Mouse (Mus musculus): ENCODE data around the gene Hmgcll1. TPM values are rescaled to one million over a fixed set of nuclear protein-coding genes. Genes with fewer than 3 reads are reported as not detected.
A peak's percentile ranks its signal among the peaks of the same experiment; 100 is the strongest.

The Hmgcll1 gene
- total RNA-seq (2014; rRNA removed), result 29.8 and 32.4 TPM in 2 replicates
- 16.8 and 18.9 TPM in 2 replicates for polyA plus RNA-seq (2015; fragmentation: Nextera tagmentation; extraction: Ambion mirVana)

DNA sequence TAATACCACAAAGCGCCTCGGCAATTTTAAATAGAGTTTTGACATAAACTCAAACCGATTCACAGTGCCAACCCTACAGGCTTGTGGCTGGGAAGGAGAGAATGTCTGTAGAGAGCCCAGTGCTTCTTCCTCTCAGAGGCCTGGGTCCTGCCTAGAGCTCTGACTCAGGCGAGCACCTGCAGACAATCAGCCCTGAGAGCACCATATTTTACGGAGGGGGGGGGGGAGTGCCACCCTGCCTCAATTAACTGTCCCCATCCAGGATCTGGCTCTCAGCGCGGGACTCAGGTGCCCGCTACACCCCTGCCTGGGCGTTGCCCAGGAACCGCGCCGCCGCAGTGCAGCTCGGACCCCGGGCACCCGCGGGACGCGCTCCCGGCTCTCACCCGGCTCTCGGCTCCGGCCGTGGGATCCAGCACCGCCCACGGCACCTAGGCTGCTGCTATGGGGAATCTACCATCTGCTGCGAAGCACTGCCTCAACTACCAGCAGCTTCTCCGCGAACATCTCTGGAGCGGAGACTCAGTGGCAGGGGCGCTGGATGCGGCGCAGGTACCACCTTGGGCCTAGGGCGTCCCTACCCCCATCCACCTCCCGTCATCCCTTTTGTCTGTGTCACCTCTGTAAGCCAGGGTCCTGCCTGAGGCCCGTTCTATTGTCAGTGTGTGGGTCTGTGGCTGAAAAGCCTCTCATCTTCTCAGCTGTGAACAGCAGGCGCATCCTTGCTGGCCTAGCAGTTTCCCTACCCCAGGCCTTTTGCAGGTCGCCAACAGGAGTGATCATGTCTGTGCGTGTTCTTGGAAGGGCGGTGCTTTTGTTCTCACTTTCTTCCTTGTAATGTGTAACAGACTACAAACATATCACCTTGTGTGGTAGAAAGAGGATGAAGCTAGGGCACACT lies at the start of gene Hmgcll1:
Gene Hmgcll1 (plus strand): TSS at position 225 of the 901 bp plus-strand sequence.
- H3K4me3 ChIP-seq (ENCODE audit: low read depth, low read length), result peak within 1 kb of the TSS; percentile 54
- DNase-seq (ENCODE audit: low spot score) (peak; percentile 63), ATAC-seq (ENCODE audit: low FRiP score) (peak; percentile 88)
- no peaks in the 10 kb centered on the region for H3K27me3 ChIP-seq (ENCODE audit: insufficient read depth, low read length)
- H3K4me1 ChIP-seq (ENCODE audit: insufficient read depth, low read length), result 0 out of 2 replicates have a peak, but pooled peaks cover 6% of the 10 kb centered on the region
- no peaks in the 10 kb centered on the region for H3K9me3 ChIP-seq (ENCODE audit: low read length)
- 0 out of 2 replicates have a peak, but pooled peaks have one; percentile 7 for TF ChIP-seq CTCF (IDR thresholded peaks at IDR 0.05)
- H3K27ac ChIP-seq (ENCODE audit: low read depth, low read length), result peak within 1 kb of the TSS; percentile 95
- peak within 1 kb of the TSS; percentile 87 for H3K9ac ChIP-seq (replicated peaks; ENCODE audit: low read length, poor library complexity, severe bottlenecking)
- peak within 1 kb of the TSS; percentile 93 for H3K4me2 ChIP-seq (ENCODE audit: low read depth, low read length, poor library complexity, severe bottlenecking)
- no peaks in the 10 kb centered on the region for H3K36me3 ChIP-seq (ENCODE audit: insufficient read depth, low read length)
- 3% methylated on average over 40 of the region's 40 CpGs for WGBS

DNA sequence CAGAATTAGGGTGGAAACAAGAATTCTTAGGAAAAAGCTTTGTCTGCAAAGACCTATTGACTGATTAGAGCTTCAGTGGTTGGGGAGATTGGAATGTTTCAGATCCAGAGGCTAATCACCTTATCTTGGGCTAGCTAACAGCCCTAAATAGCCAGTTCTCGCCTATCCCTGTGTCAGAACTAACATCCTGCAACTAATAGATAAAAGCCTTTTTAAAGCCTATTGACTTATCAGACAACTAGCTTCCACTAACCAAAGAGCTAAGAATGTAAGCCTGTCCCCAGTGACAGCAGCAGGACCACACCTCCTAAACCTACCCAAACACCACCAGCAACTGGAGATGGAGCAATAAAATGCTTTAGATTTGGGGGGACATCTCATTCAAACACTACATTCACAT lies 34.6 kb upstream of the Hmgcll1 start:
- Histone ChIP-seq H3K27me3 (ENCODE audit: insufficient read depth, low read length) (no peaks in the 10 kb centered on the region), H3K9me3 (ENCODE audit: low read length) (no peaks in the 10 kb centered on the region), H3K27ac (ENCODE audit: low read depth, low read length) (no peak overlapping the region), H3K4me1 (ENCODE audit: insufficient read depth, low read length) (no peaks in the 10 kb centered on the region), H3K4me3 (ENCODE audit: low read depth, low read length) (no peak overlapping the region), H3K9ac (replicated peaks; ENCODE audit: low read length, poor library complexity, severe bottlenecking) (no peak overlapping the region), H3K4me2 (ENCODE audit: low read depth, low read length, poor library complexity, severe bottlenecking) (no peak overlapping the region), H3K36me3 (ENCODE audit: insufficient read depth, low read length) (no peaks in the 10 kb centered on the region)
- WGBS, result 38% methylated on average over 1 of the region's 1 CpGs
- TF ChIP-seq CTCF (IDR thresholded peaks at IDR 0.05), result no peak
- ATAC-seq (ENCODE audit: low FRiP score) (no peak), DNase-seq (ENCODE audit: low spot score) (no peak)

DNA sequence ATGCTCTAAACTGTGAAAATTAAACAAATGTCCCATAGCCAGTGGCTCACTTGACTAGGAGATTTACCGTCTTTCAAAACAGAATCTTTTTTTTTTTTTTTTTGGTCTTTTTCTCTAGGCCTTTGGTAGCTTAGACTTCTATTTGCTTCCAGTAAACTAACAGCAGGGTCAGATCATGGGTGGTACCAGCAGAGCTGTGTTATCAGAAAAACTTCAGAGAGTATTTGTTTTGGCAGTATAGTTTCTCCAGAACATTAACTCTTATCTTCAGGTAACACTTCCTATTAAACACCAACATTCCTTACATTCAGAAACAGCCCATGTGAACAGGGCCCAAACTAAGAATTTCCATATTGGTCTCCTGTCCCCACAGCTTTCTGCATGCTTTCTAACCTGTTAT lies 33.5 kb upstream of the Hmgcll1 start:
- H3K9me3 ChIP-seq (ENCODE audit: low read length), result no peaks in the 10 kb centered on the region
- ATAC-seq (ENCODE audit: low FRiP score) (no peak), DNase-seq (ENCODE audit: low spot score) (no peak)
- no peaks in the 10 kb centered on the region for H3K4me1 ChIP-seq (ENCODE audit: insufficient read depth, low read length)
- H3K27me3 ChIP-seq (ENCODE audit: insufficient read depth, low read length), result no peaks in the 10 kb centered on the region
- H3K4me3 ChIP-seq (ENCODE audit: low read depth, low read length), result no peak overlapping the region
- WGBS, result 77% methylated on average over 1 of the region's 1 CpGs
- no peak for TF ChIP-seq CTCF (IDR thresholded peaks at IDR 0.05)
- no peak overlapping the region for H3K4me2 ChIP-seq (ENCODE audit: low read depth, low read length, poor library complexity, severe bottlenecking)
- H3K9ac ChIP-seq (replicated peaks; ENCODE audit: low read length, poor library complexity, severe bottlenecking), result no peak overlapping the region
- H3K36me3 ChIP-seq (ENCODE audit: insufficient read depth, low read length), result no peaks in the 10 kb centered on the region
- H3K27ac ChIP-seq (ENCODE audit: low read depth, low read length), result no peak overlapping the region

DNA sequence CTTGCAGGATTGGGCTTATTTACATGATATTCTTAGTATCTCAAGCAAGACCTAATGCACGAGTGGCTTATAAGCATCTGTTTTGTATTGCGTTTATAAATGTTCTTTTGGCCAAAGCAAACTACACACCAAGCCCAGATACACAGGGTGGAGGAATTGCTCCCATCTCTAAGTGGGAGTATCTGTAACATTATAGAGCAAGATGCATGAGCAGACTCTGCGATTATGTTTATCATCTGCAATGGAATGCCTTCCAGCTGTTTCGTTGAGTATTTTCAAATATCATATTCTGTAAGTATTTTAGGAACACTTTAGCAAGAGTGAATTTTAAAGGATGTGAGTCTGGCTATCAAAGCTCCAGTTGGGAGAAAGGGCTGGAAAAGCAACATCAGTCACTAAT lies 25.2 kb upstream of the Hmgcll1 start:
- Histone ChIP-seq H3K27me3 (ENCODE audit: insufficient read depth, low read length) (no peaks in the 10 kb centered on the region), H3K4me3 (ENCODE audit: low read depth, low read length) (no peak overlapping the region), H3K27ac (ENCODE audit: low read depth, low read length) (no peak overlapping the region), H3K4me2 (ENCODE audit: low read depth, low read length, poor library complexity, severe bottlenecking) (no peak overlapping the region), H3K9ac (replicated peaks; ENCODE audit: low read length, poor library complexity, severe bottlenecking) (no peak overlapping the region), H3K36me3 (ENCODE audit: insufficient read depth, low read length) (no peaks in the 10 kb centered on the region), H3K4me1 (ENCODE audit: insufficient read depth, low read length) (no peaks in the 10 kb centered on the region), H3K9me3 (ENCODE audit: low read length) (no peaks in the 10 kb centered on the region)
- TF ChIP-seq CTCF (IDR thresholded peaks at IDR 0.05), result no peak
- WGBS, result 85% methylated on average over 4 of the region's 4 CpGs
- DNase-seq (ENCODE audit: low spot score), result no peak
- no peak for ATAC-seq (ENCODE audit: low FRiP score)

DNA sequence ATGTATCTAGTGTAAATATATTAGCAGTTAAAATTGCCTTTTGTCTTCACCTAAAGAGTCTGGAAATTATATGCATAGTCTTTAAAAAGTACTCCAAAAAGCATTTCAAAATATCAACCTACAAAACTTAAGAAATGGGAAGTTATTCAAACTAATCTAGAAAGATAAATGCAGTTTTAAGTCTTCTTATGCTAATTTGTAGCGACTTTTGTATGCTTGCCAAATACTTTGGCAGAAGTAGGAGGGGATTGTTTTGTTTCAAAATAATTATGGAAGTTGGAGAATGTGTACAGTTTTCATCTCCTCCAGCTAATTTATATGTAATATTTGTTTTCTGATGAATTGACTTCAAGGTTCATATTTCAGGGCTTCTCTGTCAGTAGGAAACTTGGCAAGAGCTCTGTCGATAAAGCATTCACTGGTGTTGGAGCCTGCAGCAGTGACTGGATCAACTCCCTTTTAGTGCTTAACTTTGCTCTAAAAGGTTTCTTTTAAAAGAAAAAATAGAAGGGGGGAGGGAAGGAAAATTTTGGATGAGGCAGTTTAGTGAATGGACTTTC lies 15.8 kb upstream of the Hmgcll1 start:
- 73% methylated on average over 2 of the region's 2 CpGs for WGBS
- H3K27me3 ChIP-seq (ENCODE audit: insufficient read depth, low read length), result no peaks in the 10 kb centered on the region
- no peak overlapping the region for H3K9ac ChIP-seq (replicated peaks; ENCODE audit: low read length, poor library complexity, severe bottlenecking)
- H3K4me1 ChIP-seq (ENCODE audit: insufficient read depth, low read length), result no peaks in the 10 kb centered on the region
- no peak for TF ChIP-seq CTCF (IDR thresholded peaks at IDR 0.05)
- H3K27ac ChIP-seq (ENCODE audit: low read depth, low read length), result no peak overlapping the region
- no peak overlapping the region for H3K4me3 ChIP-seq (ENCODE audit: low read depth, low read length)
- no peak for ATAC-seq (ENCODE audit: low FRiP score)
- H3K36me3 ChIP-seq (ENCODE audit: insufficient read depth, low read length), result no peaks in the 10 kb centered on the region
- H3K9me3 ChIP-seq (ENCODE audit: low read length), result no peaks in the 10 kb centered on the region
- DNase-seq (ENCODE audit: low spot score), result peak; percentile 12
- no peak overlapping the region for H3K4me2 ChIP-seq (ENCODE audit: low read depth, low read length, poor library complexity, severe bottlenecking)
